Mouse (Mus musculus) embryonic facial prominence, embryonic 12.5 days (tissue): Measurements from ENCODE around the gene Ngb. TPM values are rescaled to one million over a fixed set of nuclear protein-coding genes. Genes with fewer than 3 reads are reported as not detected.
A peak's percentile ranks its signal among the peaks of the same experiment; 100 is the strongest.

Experiments used
- ATAC-seq: fragments of 200-750 bp; cut with Nextera tagmentation; 2 replicates; pipeline ENCODE4 v1.8.0; 2017; ENCODE audit not compliant: insufficient number of reproducible peaks, insufficient read depth, low FRiP score, low TSS enrichment
- H3K27ac ChIP-seq: fragments of 300-500 bp; sonication (generic); 2 replicates; pipeline ENCODE4 v1.5.1; 2016; ENCODE audit warnings: mild to moderate bottlenecking
- H3K27me3 ChIP-seq: fragments of 300-500 bp; sonication (generic); 2 replicates; pipeline ENCODE4 v1.6.1; 2016; ENCODE audit warnings: mild to moderate bottlenecking, moderate library complexity
- H3K36me3 ChIP-seq: fragments of 300-500 bp; sonication (generic); 2 replicates; pipeline ENCODE4 v1.6.1; 2016; ENCODE audit warnings: mild to moderate bottlenecking
- H3K4me1 ChIP-seq: fragments of 300-500 bp; sonication (generic); 2 replicates; pipeline ENCODE4 v1.6.1; 2016
- H3K4me2 ChIP-seq: fragments of 300-500 bp; sonication (generic); replicated peaks from 2 replicates; pipeline ENCODE4 v1.6.1; 2016; ENCODE audit warnings: mild to moderate bottlenecking, moderate library complexity
- H3K4me3 ChIP-seq: fragments of 300-500 bp; sonication (generic); 2 replicates; pipeline ENCODE4 v1.5.1; 2016; ENCODE audit warnings: mild to moderate bottlenecking
- H3K9ac ChIP-seq: fragments of 300-500 bp; sonication (generic); 2 replicates; pipeline ENCODE4 v1.6.1; 2016; ENCODE audit warnings: mild to moderate bottlenecking, moderate library complexity
- H3K9me3 ChIP-seq: fragments of 300-500 bp; sonication (generic); 2 replicates; pipeline ENCODE4 v1.6.1; 2016; ENCODE audit warnings: mild to moderate bottlenecking, moderate library complexity
- WGBS: fragments of 180-500 bp; shearing (Covaris S2); methylation state at CpG from one replicate; pipeline ENCODE4 v1.1.7; 2016; 5-methylcytosine and 5-hydroxymethylcytosine counted together
- polyA plus RNA-seq: library from polyadenylated mRNA; unstranded; fragments of >200 nt; fragmentation: Nextera tagmentation; extraction: Ambion mirVana; gene quantifications from 2 replicates; pipeline ENCODE4 v1.2.1, GENCODE M21; 2016

Ngb gene
- polyA plus RNA-seq = 0.39 and 0.42 TPM in 2 replicates

GRCm38 (mm10) chr12:87102165-87102631 is at the start of gene Ngb:
TSS of gene Ngb (minus strand) at chr12:87102539.
- Histone ChIP-seq H3K4me2 (peak within 1 kb of the TSS; percentile 64), H3K4me3 (peak within 1 kb of the TSS; percentile 31), H3K9me3 (no peaks in the 10 kb centered on the region), H3K27ac (no peak within 1 kb of the TSS), H3K27me3 (peaks cover 44% of the 10 kb centered on the region), H3K36me3 (no peaks in the 10 kb centered on the region), H3K9ac (peak within 1 kb of the TSS; percentile 42), H3K4me1 (peaks cover 9% of the 10 kb centered on the region)
- WGBS = 3% methylated on average over 32 of the region's 32 CpGs
- ATAC-seq = 0 out of 2 replicates have a peak, but pooled peaks have one; percentile 37

- Histone ChIP-seq H3K9ac (no peak overlapping the region), H3K9me3 (no peaks in the 10 kb centered on the region), H3K27ac (no peak overlapping the region), H3K4me2 (no peak overlapping the region), H3K4me1 (peaks cover 15% of the 10 kb centered on the region), H3K4me3 (no peak overlapping the region), H3K27me3 (no peaks in the 10 kb centered on the region), H3K36me3 (0 out of 2 replicates have a peak, but pooled peaks cover 7% of the 10 kb centered on the region)
- 96% methylated on average over 5 of the region's 5 CpGs for WGBS
- ATAC-seq = no peak
Observed at GRCm38 (mm10) chr12:87149471-87149870, 47.1 kb upstream of the Ngb start.

- H3K27me3 ChIP-seq = no peaks in the 10 kb centered on the region
- ATAC-seq = 0 out of 2 replicates have a peak, but pooled peaks have one; percentile 0
- no peaks in the 10 kb centered on the region for H3K9me3 ChIP-seq
- H3K4me1 ChIP-seq = peaks cover 15% of the 10 kb centered on the region
- H3K4me2 ChIP-seq = peak overlapping the region; percentile 66
- peak overlapping the region; percentile 96 for H3K27ac ChIP-seq
- peak overlapping the region; percentile 58 for H3K9ac ChIP-seq
- 14% methylated on average over 15 of the region's 15 CpGs for WGBS
- 0 out of 2 replicates have a peak, but pooled peaks cover 7% of the 10 kb centered on the region for H3K36me3 ChIP-seq
- H3K4me3 ChIP-seq = peak overlapping the region; percentile 76
Observed at GRCm38 (mm10) chr12:87148136-87148535, 45.8 kb upstream of the Ngb start.

DNA sequence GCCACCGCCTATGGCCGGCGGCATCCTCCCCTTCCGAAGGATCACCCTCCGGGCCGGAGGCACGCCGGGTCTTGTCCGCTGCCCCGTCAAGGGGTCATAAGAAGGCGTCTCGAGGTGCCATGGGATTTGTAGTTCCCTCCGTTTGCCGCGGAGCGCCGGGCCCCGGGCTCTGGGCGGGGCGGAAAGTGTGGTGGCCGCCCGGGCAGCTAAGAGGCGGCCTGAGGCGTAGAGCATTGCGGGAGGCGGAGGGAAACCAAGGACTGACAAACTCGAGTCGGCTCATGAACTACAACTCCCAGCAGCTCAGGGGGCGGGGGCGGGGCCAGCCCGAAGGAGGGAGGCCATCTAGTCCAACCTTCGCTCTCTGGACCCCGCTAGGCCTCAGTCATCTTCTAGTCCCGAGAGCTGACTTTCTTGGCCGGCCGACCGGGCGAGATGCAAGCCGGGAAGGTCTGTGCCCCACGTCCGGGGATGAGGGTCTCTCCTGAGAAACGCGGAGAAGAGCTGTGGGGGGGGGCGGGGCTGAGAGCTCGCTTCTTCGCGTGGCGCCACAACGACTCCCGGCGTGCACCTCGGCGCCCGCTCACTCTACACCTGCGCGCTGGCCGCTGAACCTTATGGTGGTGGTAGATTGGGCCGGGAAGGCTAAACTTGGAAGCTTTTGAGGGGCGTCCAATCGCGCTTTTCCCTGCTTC is 45.2 kb upstream of the Ngb start, which contains the start of gene Pomt2:
Pomt2 (minus strand) TSS at position 574 of the 695 bp plus-strand sequence.
- WGBS = under 1% methylated on average over 61 of the region's 61 CpGs
- H3K4me2 ChIP-seq = peak within 1 kb of the TSS; percentile 66

DNA sequence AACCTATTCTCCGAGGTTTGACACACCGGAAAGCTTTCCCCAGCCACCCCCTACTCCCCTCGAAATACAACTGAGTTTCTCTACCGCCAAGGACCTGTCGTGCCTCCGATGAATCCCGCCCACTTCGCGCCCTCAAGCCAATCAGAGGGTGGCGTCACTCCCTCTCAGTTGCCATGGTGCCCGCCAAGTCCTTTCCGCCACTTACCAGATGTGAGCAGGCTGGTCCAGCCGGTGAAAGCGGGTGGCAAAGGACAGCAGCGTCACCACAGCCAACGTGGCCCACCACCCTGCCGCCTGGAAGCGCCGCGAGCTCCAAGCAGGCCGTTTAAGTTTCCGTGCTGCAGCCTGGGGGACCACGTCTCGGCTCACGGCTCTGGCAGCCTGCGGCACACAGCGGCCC is 44.6 kb upstream of the Ngb start, which contains the start of gene Gstz1:
Gstz1 (plus strand) TSS at position 200 of the 400 bp plus-strand sequence.
- peak within 1 kb of the TSS; percentile 76 for H3K4me3 ChIP-seq
- 0 out of 2 replicates have a peak, but pooled peaks cover 7% of the 10 kb centered on the region for H3K36me3 ChIP-seq
- ATAC-seq = peak; percentile 80
- WGBS = under 1% methylated on average over 27 of the region's 27 CpGs
- no peaks in the 10 kb centered on the region for H3K9me3 ChIP-seq
- no peaks in the 10 kb centered on the region for H3K27me3 ChIP-seq
- peak within 1 kb of the TSS; percentile 96 for H3K27ac ChIP-seq
- H3K4me2 ChIP-seq = peak within 1 kb of the TSS; percentile 66
- H3K9ac ChIP-seq = peak within 1 kb of the TSS; percentile 58
- H3K4me1 ChIP-seq = peaks cover 15% of the 10 kb centered on the region

More for the DNA sequence above, 45.2 kb upstream of the Ngb start, which contains the start of gene Pomt2:
- Histone ChIP-seq H3K36me3 (0 out of 2 replicates have a peak, but pooled peaks cover 7% of the 10 kb centered on the region), H3K27ac (peak within 1 kb of the TSS; percentile 96), H3K4me1 (peaks cover 15% of the 10 kb centered on the region), H3K4me3 (peak within 1 kb of the TSS; percentile 76), H3K27me3 (no peaks in the 10 kb centered on the region), H3K9ac (peak within 1 kb of the TSS; percentile 58), H3K9me3 (no peaks in the 10 kb centered on the region)
- ATAC-seq = peak; percentile 97

DNA sequence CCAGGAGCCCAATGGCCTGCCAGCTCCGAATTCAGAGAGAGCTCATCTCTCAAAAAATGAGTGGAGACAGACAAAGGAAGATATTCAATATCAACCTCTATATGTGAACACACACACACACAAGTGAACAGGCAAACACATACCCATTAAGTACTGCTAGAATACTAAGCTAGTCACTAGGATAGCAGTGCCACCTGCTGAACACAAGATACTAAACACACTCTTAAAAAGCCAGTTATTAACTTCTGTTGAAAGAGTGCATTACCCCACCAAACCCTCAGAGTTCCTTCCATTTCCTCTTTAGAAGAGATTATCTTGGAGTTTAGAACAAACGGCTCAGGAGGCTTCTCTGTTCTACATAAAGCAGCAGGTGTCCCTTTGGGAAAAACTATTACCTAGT is 39.8 kb upstream of the Ngb start:
- Histone ChIP-seq H3K9ac (no peak overlapping the region), H3K27ac (no peak overlapping the region), H3K4me2 (no peak overlapping the region), H3K27me3 (no peaks in the 10 kb centered on the region), H3K36me3 (no peaks in the 10 kb centered on the region), H3K9me3 (no peaks in the 10 kb centered on the region), H3K4me1 (peaks cover 7% of the 10 kb centered on the region), H3K4me3 (no peak overlapping the region)
- no peak for ATAC-seq
- 78% methylated on average over 2 of the region's 2 CpGs for WGBS

DNA sequence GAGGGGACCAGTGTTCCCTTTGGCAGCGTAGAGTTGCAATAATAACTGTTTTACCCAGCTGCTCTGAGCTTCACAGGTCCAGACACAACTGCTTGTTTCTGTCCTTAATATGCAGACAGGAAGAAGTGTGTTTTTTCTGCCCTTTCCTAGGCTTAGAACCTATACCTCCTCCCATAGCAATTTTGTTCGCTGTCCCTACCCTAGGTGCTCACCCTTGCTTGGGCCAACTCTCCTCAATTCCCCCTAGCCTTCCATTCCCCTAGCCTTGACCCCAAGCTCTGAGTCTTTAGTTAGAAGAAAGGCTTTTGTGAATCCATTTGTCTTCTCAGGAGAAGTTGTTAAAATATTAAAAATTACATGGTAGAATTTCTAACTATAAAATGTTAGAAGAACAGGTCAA is 36.4 kb upstream of the Ngb start:
- Histone ChIP-seq H3K4me1 (no peaks in the 10 kb centered on the region), H3K27me3 (no peaks in the 10 kb centered on the region), H3K9me3 (no peaks in the 10 kb centered on the region), H3K27ac (no peak overlapping the region), H3K4me2 (no peak overlapping the region), H3K9ac (no peak overlapping the region), H3K4me3 (no peak overlapping the region), H3K36me3 (no peaks in the 10 kb centered on the region; the same call in 1 of the 2 replicates)
- WGBS = 59% methylated on average over 2 of the region's 2 CpGs
- ATAC-seq = no peak

- no peak overlapping the region for H3K9ac ChIP-seq
- H3K36me3 ChIP-seq = no peaks in the 10 kb centered on the region; the same call in 1 of the 2 replicates
- no peaks in the 10 kb centered on the region for H3K27me3 ChIP-seq
- H3K9me3 ChIP-seq = no peaks in the 10 kb centered on the region
- ATAC-seq = no peak
- no peak overlapping the region for H3K27ac ChIP-seq
- no peaks in the 10 kb centered on the region for H3K4me1 ChIP-seq
- no peak overlapping the region for H3K4me2 ChIP-seq
- H3K4me3 ChIP-seq = no peak overlapping the region
- 76% methylated on average over 2 of the region's 2 CpGs for WGBS
Observed at GRCm38 (mm10) chr12:87138342-87138701, 36.0 kb upstream of the Ngb start.

DNA sequence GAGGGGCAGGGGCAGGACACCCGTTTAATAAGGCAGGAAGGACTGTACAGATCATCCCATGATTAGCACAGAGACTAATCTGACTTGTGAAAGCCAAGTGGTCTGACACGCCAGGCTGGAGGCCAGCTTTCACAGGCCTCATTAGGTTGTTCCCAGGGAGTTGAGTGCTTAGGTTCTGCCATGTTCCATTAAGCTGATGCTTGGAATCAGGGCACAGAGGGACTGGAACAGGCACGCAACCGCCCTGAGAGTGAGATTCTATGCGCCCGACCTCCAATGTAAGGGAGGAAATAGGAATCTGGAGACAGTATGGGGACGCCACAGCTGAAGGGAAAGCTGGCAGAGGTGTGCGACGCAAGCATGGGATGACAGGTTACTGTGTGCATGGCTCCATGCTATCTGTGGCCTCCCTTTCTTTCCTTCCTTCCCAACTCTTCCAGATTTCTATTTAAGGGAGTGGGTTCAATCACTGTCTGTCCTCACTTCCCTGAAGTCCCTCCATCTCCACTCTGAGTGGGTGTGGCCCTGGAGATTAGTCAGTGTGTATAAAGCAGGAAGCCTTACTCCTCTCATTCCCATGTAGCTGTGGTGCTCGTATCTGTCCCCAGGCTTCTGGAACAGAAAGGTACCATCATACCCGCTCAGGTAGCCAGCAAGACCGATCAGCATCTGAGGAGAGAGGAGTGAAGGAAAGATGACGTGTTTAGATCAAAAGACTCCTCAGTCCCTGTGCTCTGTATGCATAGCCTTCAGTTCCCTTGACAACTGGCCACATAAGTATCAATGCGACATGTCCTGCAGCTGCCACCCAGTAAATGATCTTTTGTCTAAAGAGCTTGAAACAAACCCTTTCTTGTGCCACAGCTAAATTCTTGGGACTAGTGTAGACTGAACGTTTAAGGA is 35.4 kb upstream of the Ngb start:
- no peaks in the 10 kb centered on the region for H3K9me3 ChIP-seq
- no peak overlapping the region for H3K4me2 ChIP-seq
- no peak overlapping the region for H3K4me3 ChIP-seq
- no peak overlapping the region for H3K27ac ChIP-seq
- H3K9ac ChIP-seq = no peak overlapping the region
- ATAC-seq = 0 out of 2 replicates have a peak, but pooled peaks have one; percentile 52
- no peaks in the 10 kb centered on the region; the same call in 1 of the 2 replicates for H3K36me3 ChIP-seq
- no peaks in the 10 kb centered on the region for H3K4me1 ChIP-seq
- WGBS = 75% methylated on average over 15 of the region's 15 CpGs
- H3K27me3 ChIP-seq = no peaks in the 10 kb centered on the region

GRCm38 (mm10) chr12:87132784-87133183 is 30.4 kb upstream of the Ngb start:
- Histone ChIP-seq H3K27me3 (no peaks in the 10 kb centered on the region), H3K4me2 (no peak overlapping the region), H3K27ac (no peak overlapping the region), H3K9me3 (no peaks in the 10 kb centered on the region), H3K4me1 (no peaks in the 10 kb centered on the region), H3K9ac (no peak overlapping the region), H3K4me3 (no peak overlapping the region), H3K36me3 (peaks cover 9% of the 10 kb centered on the region; the same call in 1 of the 2 replicates)
- no peak for ATAC-seq
- 92% methylated on average over 9 of the region's 9 CpGs for WGBS

GRCm38 (mm10) chr12:87132210-87132609 is 29.9 kb upstream of the Ngb start:
- H3K9me3 ChIP-seq = no peaks in the 10 kb centered on the region
- H3K4me1 ChIP-seq = no peaks in the 10 kb centered on the region
- no peaks in the 10 kb centered on the region for H3K27me3 ChIP-seq
- no peak for ATAC-seq
- WGBS = 91% methylated on average over 6 of the region's 6 CpGs
- H3K4me2 ChIP-seq = no peak overlapping the region
- no peak overlapping the region for H3K27ac ChIP-seq
- H3K36me3 ChIP-seq = peaks cover 9% of the 10 kb centered on the region; the same call in 1 of the 2 replicates
- H3K9ac ChIP-seq = no peak overlapping the region
- H3K4me3 ChIP-seq = no peak overlapping the region
